Mouse (Mus musculus) stomach, postnatal 0 days (tissue): Measurements from ENCODE around the gene Slc7a6.

Source experiments
- CTCF ChIP-seq: IDR thresholded peaks from 2 replicates; pipeline ENCODE4 v1.5.1; 2016; ENCODE audit warnings: antibody characterized with exemption, low read depth, mild to moderate bottlenecking, moderate library complexity
- EP300 ChIP-seq: optimal IDR thresholded peaks from 2 replicates; pipeline ENCODE3; 2016; ENCODE audit warnings: antibody characterized with exemption

- TF ChIP-seq EP300: no peak
- TF ChIP-seq CTCF: no peak
Measured at GRCm38 (mm10) chr8:106177594-106177993, 8.9 kb downstream of the Slc7a6 start.
